Mouse (Mus musculus) CH12.LX (cell line): ENCODE measurements around the gene Epb41l1.

ENCODE experiments used
- CTCF ChIP-seq, 2 experiments: IDR thresholded peaks in 1 of 2; conservative IDR thresholded peaks in 1 of 2; 2 replicates each; pipeline ENCODE4 v1.5.1; 2011 to 2012; ENCODE audit warnings: low read depth in 2 of 2, low read length in 2 of 2, improper control_type of control experiment in 1 of 2, inconsistent platforms in 1 of 2, mild to moderate bottlenecking in 1 of 2, moderate library complexity in 1 of 2
- ELF1 ChIP-seq: IDR thresholded peaks from 2 replicates; pipeline ENCODE4 v1.6.1; 2014; ENCODE audit warnings: low read depth, mild to moderate bottlenecking, inconsistent platforms, low read length, improper control_type of control experiment
- EP300 ChIP-seq: IDR thresholded peaks from 2 replicates; pipeline ENCODE4 v1.6.1; 2011; ENCODE audit warnings: low read length, improper control_type of control experiment
- ETS1 ChIP-seq: conservative IDR thresholded peaks from 2 replicates; pipeline ENCODE4 v1.6.1; 2012; ENCODE audit warnings: low read depth, mild to moderate bottlenecking, inconsistent platforms, low read length, improper control_type of control experiment, moderate library complexity
- JUND ChIP-seq: conservative IDR thresholded peaks from 2 replicates; pipeline ENCODE4 v1.6.1; 2011; ENCODE audit warnings: low read depth, low read length, improper control_type of control experiment
- MYC ChIP-seq: IDR thresholded peaks from 2 replicates; pipeline ENCODE4 v1.6.1; 2011; ENCODE audit warnings: low read depth, mild to moderate bottlenecking, improper control_type of control experiment, low read length
- PAX5 ChIP-seq: IDR thresholded peaks from 2 replicates; pipeline ENCODE4 v1.6.1; 2012; ENCODE audit warnings: low read length, inconsistent platforms, mixed read lengths
- POLR2A ChIP-seq: IDR thresholded peaks from 2 replicates; pipeline ENCODE4 v1.6.1; 2011; ENCODE audit warnings: low read depth, mild to moderate bottlenecking, improper control_type of control experiment, low read length

GRCm38 (mm10) chr2:156452149-156452536 is 31.4 kb downstream of the Epb41l1 start:
- no peak for TF ChIP-seq CTCF (conservative IDR thresholded peaks at IDR 0.05 in 1 of 2, IDR thresholded peaks at IDR 0.05 in 1 of 2; ENCODE audit: low read depth in 2 of 2, low read length in 2 of 2)
- no peak for TF ChIP-seq EP300
- TF ChIP-seq ETS1, result no peak
- TF ChIP-seq MYC, result no peak
- no peak for TF ChIP-seq JUND
- no peak for TF ChIP-seq PAX5
- TF ChIP-seq ELF1, result no peak
- TF ChIP-seq POLR2A, result no peak
